ENCODE assay signal across 10 mouse cellular contexts in the genomic region with DNA sequence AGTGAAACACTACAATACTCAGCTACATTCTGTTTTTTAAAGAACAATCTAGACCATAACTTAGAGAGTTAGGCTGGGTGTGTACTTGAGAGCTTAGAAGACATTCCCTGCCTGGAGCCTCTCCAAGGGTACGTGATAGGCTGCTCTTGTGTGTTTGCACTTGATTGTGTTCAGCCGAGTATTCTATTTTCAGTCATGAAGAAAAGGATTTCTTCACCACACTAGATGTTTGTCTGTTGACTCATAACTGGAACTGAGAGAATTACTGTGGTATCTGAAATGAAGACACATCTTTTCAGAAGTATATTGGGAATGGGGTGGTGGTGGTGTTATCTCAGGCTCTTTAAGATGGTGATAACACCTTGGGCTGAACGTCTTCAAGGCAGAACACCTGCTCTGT.
A peak's percentile ranks its signal among the peaks of the same experiment; 100 is the strongest.
DNase-seq lines count a peak whose midpoint lies in the region; ATAC-seq and TF ChIP-seq lines count a peak whose summit lies in the region.
"Had no signal": no experiment of that assay in that cellular context is flagged by ENCODE, and none has a peak within 500 bp of the region (broad histone marks: within the 10 kb centered on the region; RNA-seq: fewer than 3 reads in every experiment).

No protein-coding gene starts in this region.

- peak overlapping the region; percentile 85 for H3K27ac ChIP-seq in lung, postnatal 0 days (ENCODE audit: low read length)

- peak; percentile 68 for ATAC-seq in lung, postnatal 0 days
- ATAC-seq: forebrain, embryonic 16.5 days had no signal

- H3K9ac ChIP-seq in lung, postnatal 0 days (replicated peaks; ENCODE audit: low read depth), result no peak overlapping the region

- no peaks in the 10 kb centered on the region for H3K36me3 ChIP-seq in lung, postnatal 0 days (ENCODE audit: insufficient read depth, low read length)

- no peaks in the 10 kb centered on the region for H3K27me3 ChIP-seq in lung, postnatal 0 days (replicated peaks; ENCODE audit: insufficient read depth, low read length)

- TF ChIP-seq CTCF in lung, postnatal 0 days (IDR thresholded peaks at IDR 0.05), result no peak

- peak; percentile 97 for TF ChIP-seq EP300 in lung, postnatal 0 days (IDR thresholded peaks at IDR 0.05)

- H3K4me3 ChIP-seq in lung, postnatal 0 days (ENCODE audit: low read depth, low read length), result no peak overlapping the region

- no peak overlapping the region for H3K4me2 ChIP-seq in lung, postnatal 0 days (replicated peaks; ENCODE audit: low read depth, low read length)

- no peaks in the 10 kb centered on the region for H3K9me3 ChIP-seq in lung, postnatal 0 days (ENCODE audit: low read length)

- DNase-seq in CD4-positive helper T cell, adult 2 months (ENCODE audit: low read depth, low spot score), result peak; percentile 53
- DNase-seq in NIH3T3 (ENCODE audit: low read depth), result peak; percentile 86
- DNase-seq in heart, adult 9 months (ENCODE audit: low spot score in 2 of 2), result peak; percentile 72 to 83
- DNase-seq in lung, postnatal 0 days (ENCODE audit: low spot score), result peak; percentile 92
- no peak for DNase-seq in left cerebral cortex, adult 18-20 months (ENCODE audit: low spot score in 2 of 2)
- no peak for DNase-seq in urinary bladder, adult 18-20 months (ENCODE audit: low spot score in 2 of 2)
- no peak for DNase-seq in right cerebral cortex, postnatal 36 days (ENCODE audit: low spot score in 2 of 2)
- DNase-seq: cerebellum, postnatal 14 days; kidney, adult 18-20 months had no signal

- H3K4me1 ChIP-seq in lung, postnatal 0 days (ENCODE audit: insufficient read depth, low read depth, low read length), result peaks cover 28% of the 10 kb centered on the region

- WGBS in lung, postnatal 0 days, result 37% methylated on average over 3 of the region's 3 CpGs

Comparison
In these comparisons a context has a peak if more than half of its experiments do, and no peak if none do; other contexts are left out.
1. DNase-seq: peak in CD4-positive helper T cell, adult 2 months (single experiment), NIH3T3 (single experiment), heart, adult 9 months (2 of 2) and lung, postnatal 0 days (single experiment); none in left cerebral cortex, adult 18-20 months (0 of 2), urinary bladder, adult 18-20 months (0 of 2) and right cerebral cortex, postnatal 36 days (0 of 2).